Mouse (Mus musculus) megakaryocyte, adult 5-6 weeks (primary cell): ENCODE data around the gene Tpcn2. TPM values are rescaled to one million over a fixed set of nuclear protein-coding genes. Genes with fewer than 3 reads are reported as not detected.

Experiments
- ATAC-seq: 2 replicates; pipeline ENCODE4 v1.8.0; 2016; ENCODE audit warnings: mild to moderate bottlenecking, inconsistent platforms; ENCODE audit not compliant: poor library complexity, severe bottlenecking
- total RNA-seq, 2 experiments: library from RNA; stranded (forward) in 1 of 2; stranded (reverse) in 1 of 2; fragments of 153-499, 151-499 nt in 1 of 2; fragments of 221-1000, 200-1000 nt in 1 of 2; gene quantifications; 2 replicates each; pipeline versions ENCODE4 v1.2.3 to v1.2.4; 2015 to 2017

Tpcn2 gene
- total RNA-seq, 2 experiments from 2014 or later: 7.5 to 7.9 TPM

- ATAC-seq: no peak
These were observed 124.2 kb downstream of the Tpcn2 start for GRCm38 (mm10) chr7:145159283-145160240.

GRCm38 (mm10) chr7:145155666-145156065, 128.1 kb downstream of the Tpcn2 start:
- ATAC-seq: no peak

- ATAC-seq: no peak
These were observed 129.7 kb downstream of the Tpcn2 start for GRCm38 (mm10) chr7:145154066-145154465.

GRCm38 (mm10) chr7:145151845-145152244, 132.0 kb downstream of the Tpcn2 start:
- ATAC-seq: no peak

GRCm38 (mm10) chr7:145148902-145149301, 134.9 kb downstream of the Tpcn2 start:
- ATAC-seq: peak; percentile 46; the same call in 1 of the 2 replicates

- ATAC-seq: no peak
These were observed 135.7 kb downstream of the Tpcn2 start for GRCm38 (mm10) chr7:145147973-145148698.

- no peak for ATAC-seq
These were observed 137.4 kb downstream of the Tpcn2 start for GRCm38 (mm10) chr7:145146252-145146930.

GRCm38 (mm10) chr7:145143502-145144070, 140.2 kb downstream of the Tpcn2 start:
- no peak for ATAC-seq

GRCm38 (mm10) chr7:145140656-145141055, 143.2 kb downstream of the Tpcn2 start:
- ATAC-seq: no peak

GRCm38 (mm10) chr7:145139576-145139975, 144.2 kb downstream of the Tpcn2 start:
- ATAC-seq: no peak

GRCm38 (mm10) chr7:145139100-145139499, 144.7 kb downstream of the Tpcn2 start:
- ATAC-seq: no peak

GRCm38 (mm10) chr7:145137871-145138270, 145.9 kb downstream of the Tpcn2 start:
- ATAC-seq: no peak

GRCm38 (mm10) chr7:145136831-145137230, 147.0 kb downstream of the Tpcn2 start:
- ATAC-seq: no peak

Other genes with a start within 250 kb of the Tpcn2 start
- gene 1810010D01Rik, start 75.9 kb downstream of the Tpcn2 start, total RNA-seq (2015): not detected in 2 replicates
- not detected in 2 replicates for gene 1810010D01Rik, start 75.9 kb downstream of the Tpcn2 start, total RNA-seq (2017)
- not detected in 2 replicates for gene Mrgprf, start 16.8 kb upstream of the Tpcn2 start, total RNA-seq (2015)
- not detected in 2 replicates for gene Mrgprf, start 16.8 kb upstream of the Tpcn2 start, total RNA-seq (2017)
- not detected in 2 replicates for gene Mrgprd, start 30.8 kb upstream of the Tpcn2 start, total RNA-seq (2015)
- gene Mrgprd, start 30.8 kb upstream of the Tpcn2 start, total RNA-seq (2017): not detected in 2 replicates